Mouse (Mus musculus): ENCODE measurements around the gene Pramel1.
"Not testable (repeated sequence)": the region's sequence is repeated elsewhere in the genome, so short reads cannot be mapped to it uniquely, and the experiment has no call there.

Gene Pramel1

DNA sequence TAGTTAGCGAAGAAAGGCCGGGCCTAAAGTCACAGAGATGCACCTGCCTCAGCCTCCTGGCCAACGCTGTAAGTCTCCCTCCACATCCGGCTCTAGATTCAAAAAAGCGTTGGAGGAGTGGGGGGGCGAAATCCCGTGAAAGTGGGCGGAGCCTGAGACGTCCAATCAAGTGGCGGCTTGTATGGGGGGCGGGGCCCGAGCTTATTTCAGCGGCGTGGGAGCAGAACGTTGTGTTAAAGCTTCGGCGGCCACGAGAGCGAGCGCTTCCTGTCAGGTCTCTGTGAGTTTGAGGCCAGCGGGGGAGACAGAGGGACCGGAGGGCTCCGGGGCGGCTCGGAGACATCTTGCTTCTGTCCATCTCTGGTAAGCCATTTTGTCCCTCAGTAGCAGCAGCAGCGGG lies at the start of gene Pramel1:
Pramel1 (plus strand) TSS at position 248 of the 400 bp plus-strand sequence.
- DNase-seq (ENCODE audit: extremely low spot score, low read depth, low spot score), result no peak

- DNase-seq (ENCODE audit: extremely low spot score, low read depth, low spot score), result not testable (repeated sequence)
Measured at GRCm38 (mm10) chr4:143345491-143345890, 48.7 kb upstream of the Pramel1 start.

- DNase-seq (ENCODE audit: extremely low spot score, low read depth, low spot score), result no peak
Measured at GRCm38 (mm10) chr4:143348678-143349077, 45.5 kb upstream of the Pramel1 start.

DNA sequence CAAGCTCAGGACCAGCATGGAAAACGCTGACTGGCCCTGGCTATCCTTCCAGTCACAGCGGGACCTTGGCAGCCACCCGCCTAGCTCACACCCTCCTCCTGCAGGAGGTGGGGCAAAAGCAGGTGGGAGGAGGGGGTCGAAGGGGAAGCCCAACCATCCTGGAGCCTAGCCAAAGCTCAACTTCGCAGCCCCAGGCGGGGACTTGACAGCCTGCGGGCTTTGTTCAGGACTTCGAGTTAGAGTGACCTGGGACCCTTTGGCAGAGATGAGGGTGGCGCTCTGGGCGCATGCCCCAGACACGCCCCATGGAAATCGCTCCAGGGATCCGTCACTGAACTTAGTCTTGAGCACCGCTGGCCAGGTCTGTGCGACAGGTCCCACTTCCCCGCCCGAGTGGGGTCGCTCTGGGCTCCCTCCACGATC lies 44.7 kb upstream of the Pramel1 start, which contains the start of gene Lrrc38:
Lrrc38 (plus strand) TSS at position 274 of the 423 bp plus-strand sequence.
- DNase-seq (ENCODE audit: extremely low spot score, low read depth, low spot score), result no peak

DNA sequence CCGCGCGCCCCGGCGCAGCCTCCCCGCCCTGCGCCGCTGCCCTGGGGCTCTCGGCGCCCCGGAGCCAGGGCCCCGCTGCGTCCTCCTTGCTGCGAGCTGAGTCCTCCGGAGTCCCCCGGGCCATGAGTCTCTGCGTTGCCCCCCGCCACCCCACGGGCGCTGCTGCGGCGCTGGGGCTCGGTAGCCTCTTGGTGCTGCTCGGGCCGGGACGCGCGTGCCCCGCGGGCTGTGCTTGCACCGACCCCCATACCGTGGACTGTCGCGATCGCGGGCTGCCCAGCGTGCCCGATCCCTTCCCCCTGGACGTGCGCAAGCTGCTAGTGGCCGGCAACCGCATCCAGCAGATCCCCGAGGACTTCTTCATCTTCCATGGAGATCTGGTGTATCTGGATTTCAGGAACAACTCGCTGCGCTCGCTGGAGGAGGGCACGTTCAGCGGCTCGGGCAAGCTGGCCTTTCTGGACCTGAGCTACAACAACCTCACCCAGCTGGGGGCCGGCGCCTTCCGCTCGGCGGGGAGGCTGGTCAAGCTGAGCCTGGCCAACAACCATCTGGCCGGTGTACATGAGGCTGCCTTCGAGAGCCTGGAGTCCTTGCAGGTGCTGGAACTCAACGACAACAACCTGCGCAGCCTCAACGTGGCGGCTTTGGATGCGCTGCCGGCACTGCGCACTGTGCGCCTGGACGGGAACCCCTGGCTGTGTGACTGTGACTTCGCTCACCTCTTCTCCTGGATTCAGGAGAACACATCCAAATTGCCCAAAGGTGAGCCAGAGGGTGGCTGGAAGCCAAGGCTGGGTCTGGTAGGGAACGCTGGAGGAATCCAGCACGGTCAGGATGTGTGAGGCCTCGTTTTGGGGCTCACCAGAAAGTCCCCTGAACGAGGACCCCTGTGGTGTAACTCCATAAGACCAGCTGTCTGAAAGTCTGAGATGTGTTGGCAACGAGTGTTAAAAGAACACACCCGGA lies 43.9 kb upstream of the Pramel1 start:
- no peak for DNase-seq (ENCODE audit: extremely low spot score, low read depth, low spot score)

DNA sequence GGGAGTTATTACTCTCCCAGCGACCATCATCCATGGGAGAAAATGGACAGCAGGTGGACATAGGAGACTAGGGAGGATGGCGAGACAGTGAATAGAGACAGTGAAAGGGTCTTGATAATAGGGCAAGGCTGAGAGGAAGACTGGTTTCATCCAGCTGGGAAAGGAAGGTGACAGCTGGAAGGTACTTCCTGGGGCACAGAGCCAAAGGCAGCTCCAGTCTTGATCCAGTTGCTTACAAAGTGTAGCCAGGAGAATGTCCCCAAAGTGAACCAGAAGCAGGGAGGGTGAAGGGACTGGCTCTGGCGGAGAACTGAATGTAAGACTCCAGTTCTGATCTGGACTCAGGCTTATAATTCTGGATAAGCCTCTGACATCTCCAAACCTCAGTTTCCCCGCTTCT lies 41.9 kb upstream of the Pramel1 start:
- no peak for DNase-seq (ENCODE audit: extremely low spot score, low read depth, low spot score)

- no peak for DNase-seq (ENCODE audit: extremely low spot score, low read depth, low spot score)
Measured at GRCm38 (mm10) chr4:143361520-143361919, 32.7 kb upstream of the Pramel1 start.

DNA sequence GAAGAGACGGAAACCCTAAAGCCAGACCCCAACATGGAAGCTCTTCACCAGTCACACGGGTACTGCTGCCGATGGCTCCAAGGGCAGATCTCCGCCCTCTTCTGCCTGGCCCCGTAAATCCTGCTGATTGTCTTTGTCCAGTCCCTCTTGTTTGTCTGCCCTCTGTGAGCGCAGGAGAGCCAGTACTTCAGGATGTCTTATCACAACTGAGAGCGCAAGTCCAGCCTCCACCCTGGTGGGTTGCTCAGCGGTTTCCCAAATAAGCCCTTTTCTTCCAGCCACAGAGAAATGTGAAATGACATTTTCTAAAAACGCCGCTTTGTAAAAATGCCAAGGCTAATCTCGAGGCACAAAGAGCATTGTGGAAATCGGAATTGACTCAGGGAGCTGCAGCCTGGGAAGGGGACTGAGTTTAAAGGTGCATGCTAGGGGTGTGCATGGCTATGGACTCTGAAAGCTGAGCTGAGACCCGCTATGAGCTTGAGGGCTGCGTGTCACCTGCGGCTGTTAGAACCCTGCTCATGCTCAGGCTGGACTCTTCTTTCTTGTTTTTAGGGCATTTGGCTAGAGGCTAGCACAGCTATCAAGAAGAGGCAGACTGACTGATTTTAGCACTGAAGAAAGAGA lies 27.7 kb upstream of the Pramel1 start:
- no peak for DNase-seq (ENCODE audit: extremely low spot score, low read depth, low spot score)

- DNase-seq (ENCODE audit: extremely low spot score, low read depth, low spot score), result no peak
Measured at GRCm38 (mm10) chr4:143379480-143379879, 14.7 kb upstream of the Pramel1 start.

DNA sequence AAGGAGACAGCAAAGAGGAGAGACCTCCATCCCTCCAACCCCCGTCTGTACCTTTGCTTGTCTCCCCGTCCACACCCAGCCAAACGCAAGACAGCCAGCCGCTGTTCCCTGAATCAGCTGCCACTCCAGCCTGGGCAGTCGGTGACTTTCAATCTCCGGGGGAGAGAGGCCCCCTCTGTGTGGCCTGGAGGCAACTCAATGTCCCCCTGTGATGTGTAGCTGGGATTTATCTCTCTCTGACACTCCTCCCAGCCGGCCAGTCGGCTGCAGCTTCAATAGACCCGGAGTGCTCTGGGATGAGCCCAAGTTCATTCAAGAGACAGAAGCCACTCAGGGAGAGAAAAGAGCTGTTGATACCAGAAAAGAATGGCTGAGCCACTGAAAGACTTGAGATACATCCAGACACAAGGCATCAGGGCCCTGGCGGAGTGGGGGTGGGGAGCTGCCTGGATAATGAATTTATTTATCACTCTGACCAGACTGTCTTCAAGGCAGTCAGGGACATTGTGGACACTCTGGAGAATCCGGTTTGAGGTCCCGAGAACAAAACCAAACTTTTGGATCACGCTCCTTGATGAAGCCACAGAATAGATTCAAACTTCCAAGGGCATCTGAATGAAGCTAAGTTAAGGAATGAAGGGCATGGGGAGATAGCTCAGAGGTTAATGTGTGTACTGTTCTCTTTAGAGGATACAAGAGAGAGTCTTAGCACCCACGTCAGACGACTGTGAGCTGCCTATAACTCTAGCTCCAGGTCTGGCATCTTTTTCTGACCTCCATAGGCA lies 14.1 kb upstream of the Pramel1 start:
- no peak for DNase-seq (ENCODE audit: extremely low spot score, low read depth, low spot score)

DNA sequence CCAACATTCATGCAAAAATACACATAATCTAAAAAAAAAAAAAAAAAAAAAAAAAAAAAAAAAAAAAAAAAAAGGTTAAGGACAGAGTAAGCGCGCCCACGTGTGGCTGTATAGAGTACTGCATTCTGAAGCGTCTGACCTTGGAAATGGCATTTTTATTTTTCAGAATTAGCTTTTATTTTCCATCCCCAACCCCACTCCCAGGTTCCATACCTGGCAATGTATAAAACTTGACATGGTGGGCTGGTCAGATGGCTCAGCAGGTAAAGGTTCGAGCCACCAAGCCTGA lies 13.6 kb upstream of the Pramel1 start:
- DNase-seq (ENCODE audit: extremely low spot score, low read depth, low spot score), result no peak

DNA sequence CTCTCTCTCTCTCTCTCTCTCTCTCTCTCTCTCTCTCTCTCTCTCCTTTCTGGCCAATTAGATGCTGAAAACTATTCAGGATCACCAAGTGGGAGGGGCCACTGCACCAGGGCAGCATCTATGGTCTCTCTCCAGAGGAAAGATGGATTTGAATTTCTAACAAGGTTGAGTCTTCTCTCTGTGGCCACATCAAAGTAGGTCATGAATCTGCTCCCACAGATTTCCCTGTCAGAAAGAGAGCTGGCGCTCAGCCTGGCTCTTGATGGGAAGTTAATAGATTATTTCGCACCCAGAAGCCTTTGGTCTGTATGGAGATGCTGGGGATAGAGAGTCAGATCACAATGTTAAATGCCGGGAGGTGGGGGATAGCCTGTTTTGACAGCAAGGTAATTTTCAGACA lies 12.1 kb upstream of the Pramel1 start:
- DNase-seq (ENCODE audit: extremely low spot score, low read depth, low spot score), result no peak

DNA sequence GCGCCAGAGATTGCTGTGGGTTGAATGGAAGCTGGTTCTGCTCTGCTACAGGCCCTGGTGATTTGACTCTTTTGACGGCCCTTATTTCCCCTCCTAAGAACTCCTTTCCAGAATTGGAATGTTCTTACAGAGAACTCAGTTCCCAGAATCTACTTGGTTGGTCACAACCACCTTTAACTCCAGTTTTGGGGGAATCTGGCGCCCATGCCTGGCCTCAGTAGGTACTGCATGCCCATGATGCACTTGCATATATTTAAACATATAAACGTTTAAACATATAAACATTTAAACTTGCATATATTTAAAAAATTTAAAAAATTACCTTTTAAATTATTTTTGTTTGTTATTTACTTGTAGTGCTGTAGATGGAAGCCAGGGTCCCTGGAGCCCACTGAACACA lies 10.6 kb upstream of the Pramel1 start:
- DNase-seq (ENCODE audit: extremely low spot score, low read depth, low spot score), result no peak

- DNase-seq (ENCODE audit: extremely low spot score, low read depth, low spot score), result no peak
Measured at GRCm38 (mm10) chr4:143388955-143389702, 5.1 kb upstream of the Pramel1 start.

DNA sequence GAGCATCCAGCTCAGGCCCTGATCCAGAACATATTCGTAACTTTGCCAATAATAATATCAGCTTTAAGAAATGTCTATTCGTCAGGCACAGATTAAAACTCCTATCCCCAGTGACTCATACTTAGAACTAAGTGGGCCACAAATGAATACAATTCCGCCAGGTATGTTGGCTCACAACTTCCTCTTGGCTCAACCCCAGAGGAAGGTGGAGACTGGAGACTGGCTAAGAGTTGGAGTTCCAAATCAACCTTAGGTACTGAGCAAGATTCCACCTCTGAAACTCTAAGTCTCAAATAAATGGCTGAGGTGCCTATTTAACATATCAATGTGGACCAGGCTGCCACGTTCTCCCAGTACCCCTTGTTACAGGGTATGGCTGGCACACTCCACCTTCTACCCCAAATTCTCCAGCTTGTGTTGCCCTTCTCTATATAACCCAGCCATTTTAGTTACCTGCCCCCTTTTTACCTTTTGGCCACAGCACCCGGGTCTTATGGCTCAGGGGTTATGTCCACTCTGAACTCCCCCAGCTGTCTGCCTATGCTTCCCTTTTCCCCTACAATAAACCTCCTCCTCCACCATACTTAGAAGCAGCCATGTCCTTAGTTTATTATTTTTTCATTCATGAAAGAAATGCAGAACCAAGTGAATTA lies 17.5 kb downstream of the Pramel1 start:
- DNase-seq (ENCODE audit: extremely low spot score, low read depth, low spot score), result no peak

DNA sequence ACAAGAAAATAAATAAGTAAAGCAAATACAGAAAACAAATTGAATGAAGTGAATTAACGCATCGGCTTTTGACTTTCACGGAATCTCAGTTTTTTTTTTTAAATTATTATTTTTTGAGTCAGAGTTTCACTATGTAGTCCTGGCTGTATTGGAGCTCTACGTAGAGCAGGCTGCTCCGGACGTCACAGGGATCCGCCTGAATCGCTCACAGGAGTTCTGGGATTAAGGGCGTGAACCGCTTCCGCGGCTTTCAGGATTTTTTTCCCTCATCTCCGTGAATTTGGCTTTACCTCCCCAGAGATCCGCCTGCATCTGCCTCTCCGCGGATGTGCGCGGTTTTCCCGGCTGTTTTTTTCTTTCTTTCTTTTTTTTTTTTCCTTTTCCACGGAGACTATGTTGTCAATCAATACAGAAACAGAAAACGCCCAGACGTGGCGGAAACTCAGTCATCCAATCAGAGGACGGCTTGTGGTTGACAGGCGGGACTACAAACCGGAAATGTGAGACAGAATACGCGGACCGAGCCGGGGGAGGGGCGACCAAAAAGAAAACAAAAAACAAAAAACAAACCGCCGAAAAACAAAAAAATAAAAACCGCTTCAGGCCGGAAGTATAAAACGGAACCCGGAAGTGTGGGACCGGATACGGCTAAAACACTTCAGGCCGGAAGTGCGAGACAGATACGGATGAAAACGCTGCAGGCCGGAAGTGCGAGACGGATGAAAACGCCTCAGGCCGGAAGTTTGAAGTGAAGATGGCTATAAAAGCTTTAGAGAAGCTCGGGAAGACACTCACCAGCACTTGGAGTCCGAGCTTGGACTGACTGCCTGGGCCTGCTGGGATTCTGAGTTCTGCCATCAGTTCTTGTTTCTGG lies 18.2 kb downstream of the Pramel1 start, which contains the start of gene Pramef8:
Pramef8 (plus strand) TSS at position 208 of the 874 bp plus-strand sequence.
- peak; percentile 94 for DNase-seq (ENCODE audit: extremely low spot score, low read depth, low spot score)

DNA sequence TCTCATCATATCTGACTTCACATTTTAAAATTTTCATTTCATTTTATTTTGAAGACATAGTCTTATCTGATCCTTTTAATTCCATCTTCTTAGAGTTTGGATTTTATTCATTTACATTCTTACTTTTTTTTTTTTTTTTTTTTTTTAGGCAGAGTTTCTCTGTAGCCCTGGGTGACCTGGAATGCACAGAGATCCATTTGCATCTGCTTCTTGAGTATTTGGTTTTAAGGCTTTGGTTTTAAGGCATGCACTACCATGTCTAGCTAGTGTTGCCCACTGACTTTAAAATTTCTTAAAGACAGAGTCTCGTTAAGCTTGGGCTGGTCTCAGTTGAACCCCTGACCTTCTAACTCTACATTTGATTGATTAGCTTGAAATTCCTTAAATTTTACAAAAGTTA lies 19.4 kb downstream of the Pramel1 start:
- no peak for DNase-seq (ENCODE audit: extremely low spot score, low read depth, low spot score)

DNA sequence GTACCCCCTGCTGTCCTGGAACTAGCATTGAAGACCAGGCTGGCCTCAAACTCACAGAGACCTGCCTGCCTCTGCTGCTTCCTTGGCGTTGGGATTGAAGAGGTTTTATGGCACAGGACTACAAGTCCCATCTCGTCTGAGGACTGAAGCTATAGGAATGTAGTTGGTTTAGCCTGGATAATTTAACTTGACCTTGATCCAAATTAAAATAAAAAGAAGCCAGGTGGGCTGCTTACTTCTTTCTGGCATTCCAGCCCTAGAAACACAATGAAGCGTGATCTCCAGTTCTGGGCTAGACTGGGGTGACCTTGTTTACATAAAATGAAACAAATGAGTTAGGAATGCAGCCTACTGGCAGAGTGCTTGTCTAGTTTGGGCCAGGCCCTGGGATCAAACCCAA lies 19.9 kb downstream of the Pramel1 start:
- no peak for DNase-seq (ENCODE audit: extremely low spot score, low read depth, low spot score)

DNA sequence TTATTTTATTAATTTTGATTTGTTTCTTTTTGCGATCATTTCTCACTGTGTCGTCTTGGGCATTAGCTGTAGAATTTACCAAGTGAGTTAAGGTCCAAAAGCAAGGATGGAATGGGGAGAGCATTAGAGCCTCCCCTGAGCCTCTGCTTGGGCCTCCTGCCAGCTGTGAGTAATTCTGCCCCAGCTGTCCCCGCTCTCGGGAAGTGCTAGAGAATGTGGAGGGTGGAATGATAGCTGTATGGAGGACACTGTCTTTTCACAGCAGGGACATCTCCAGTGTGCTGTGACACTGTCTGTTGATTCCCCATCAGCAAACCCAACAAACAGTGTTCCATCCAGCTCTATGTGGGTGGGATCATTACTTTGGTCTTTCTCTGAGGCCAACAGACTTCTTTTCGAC lies 32.5 kb downstream of the Pramel1 start:
- not testable (repeated sequence) for DNase-seq (ENCODE audit: extremely low spot score, low read depth, low spot score)

Data from hindlimb bud, embryonic 11.5 days (tissue).